8 mouse cellular contexts compared by ENCODE assay signal in the genomic region with DNA sequence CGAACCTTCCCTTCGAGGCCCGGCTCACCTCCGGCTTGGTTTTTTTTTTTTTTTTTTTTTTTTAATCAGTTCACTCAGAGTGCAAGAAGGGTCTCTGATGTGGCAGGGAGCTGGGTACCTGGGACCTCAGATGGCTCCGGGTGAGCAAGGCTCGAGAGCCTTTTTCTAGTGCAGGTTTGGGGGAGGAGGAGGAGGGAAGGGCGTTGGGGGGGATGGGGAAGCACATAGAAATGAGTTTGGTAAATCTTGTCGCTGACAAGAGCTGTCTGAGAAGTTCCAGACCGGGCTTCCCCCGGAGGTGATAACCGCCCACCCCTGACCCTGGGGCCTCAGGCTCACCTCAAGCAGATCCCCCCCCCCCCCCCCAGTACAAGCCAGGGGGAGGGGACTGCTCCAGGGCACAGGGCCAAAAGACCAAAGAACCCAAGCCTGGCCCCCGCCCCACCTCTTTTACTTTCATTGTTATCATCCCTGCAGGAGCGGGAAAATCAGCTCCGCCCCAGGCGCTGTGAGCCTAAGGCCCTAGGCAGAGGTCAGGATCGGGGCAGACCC. TPM values are rescaled to one million over a fixed set of nuclear protein-coding genes. Genes with fewer than 3 reads are reported as not detected.
A peak's percentile ranks its signal among the peaks of the same experiment; 100 is the strongest.
DNase-seq lines count a peak whose midpoint lies in the region; ATAC-seq lines count a peak whose summit lies in the region.

Gene Mdk, minus strand, starts transcription at position 138 of the 552 bp plus-strand sequence.

- H3K27ac ChIP-seq in heart, embryonic 12.5 days (ENCODE audit: poor library complexity, severe bottlenecking), result peak within 1 kb of the TSS; percentile 89
- peak within 1 kb of the TSS; percentile 96 for H3K27ac ChIP-seq in hindbrain, embryonic 11.5 days (ENCODE audit: low read depth, low read length)
- peak within 1 kb of the TSS; percentile 98 for H3K27ac ChIP-seq in stomach, embryonic 14.5 days (ENCODE audit: low read length)

- WGBS in heart, embryonic 12.5 days, result 2% methylated on average over 16 of the region's 16 CpGs
- 2% methylated on average over 16 of the region's 16 CpGs for WGBS in hindbrain, embryonic 11.5 days
- WGBS in stomach, embryonic 14.5 days, result 4% methylated on average over 15 of the region's 16 CpGs

- H3K27me3 ChIP-seq in heart, embryonic 12.5 days (replicated peaks), result no peaks in the 10 kb centered on the region
- no peaks in the 10 kb centered on the region for H3K27me3 ChIP-seq in hindbrain, embryonic 11.5 days (ENCODE audit: control insufficient read depth, insufficient read depth, low read length)
- no peaks in the 10 kb centered on the region for H3K27me3 ChIP-seq in stomach, embryonic 14.5 days (ENCODE audit: control insufficient read depth, insufficient read depth, low read length)

- peak within 1 kb of the TSS; percentile 62 for H3K4me3 ChIP-seq in heart, embryonic 12.5 days
- H3K4me3 ChIP-seq in hindbrain, embryonic 11.5 days (ENCODE audit: low read depth, low read length), result peak within 1 kb of the TSS; percentile 88
- H3K4me3 ChIP-seq in stomach, embryonic 14.5 days (ENCODE audit: low read depth, low read length), result peak within 1 kb of the TSS; percentile 80

- no peaks in the 10 kb centered on the region for H3K9me3 ChIP-seq in heart, embryonic 12.5 days (replicated peaks)
- no peaks in the 10 kb centered on the region for H3K9me3 ChIP-seq in hindbrain, embryonic 11.5 days (ENCODE audit: control insufficient read depth, low read length)
- H3K9me3 ChIP-seq in stomach, embryonic 14.5 days (ENCODE audit: control insufficient read depth, low read depth, low read length), result no peaks in the 10 kb centered on the region

- peak; percentile 58 for ATAC-seq in heart, embryonic 12.5 days (ENCODE audit: insufficient number of reproducible peaks, low FRiP score)
- peak; percentile 30 for ATAC-seq in CD4-positive, CD25-positive, alpha-beta regulatory T cell, adult 4 months
- peak; percentile 19 for ATAC-seq in hindbrain, embryonic 11.5 days (ENCODE audit: low FRiP score)
- peak; percentile 8; the same call in 1 of the 2 replicates for ATAC-seq in stomach, embryonic 14.5 days (ENCODE audit: insufficient number of reproducible peaks, insufficient read depth, low FRiP score, low read depth)

- DNase-seq in heart, postnatal 25 days (ENCODE audit: low spot score), result no peak
- peak; percentile 33 to 51 for DNase-seq in cerebellum, postnatal 14 days
- DNase-seq in hindbrain, embryonic 11.5 days (ENCODE audit: low spot score), result peak; percentile 69
- DNase-seq in liver, result peak; percentile 63
- no peak for DNase-seq in right cerebral cortex, postnatal 25 days

- peaks cover 45% of the 10 kb centered on the region for H3K36me3 ChIP-seq in heart, embryonic 12.5 days
- H3K36me3 ChIP-seq in hindbrain, embryonic 11.5 days (ENCODE audit: control insufficient read depth, insufficient read depth, low read length), result 0 out of 2 replicates have a peak, but pooled peaks cover 1% of the 10 kb centered on the region
- H3K36me3 ChIP-seq in stomach, embryonic 14.5 days (ENCODE audit: control insufficient read depth, insufficient read depth, low read length), result peaks cover 31% of the 10 kb centered on the region

- peak within 1 kb of the TSS; percentile 68 for H3K4me2 ChIP-seq in heart, embryonic 12.5 days
- peak within 1 kb of the TSS; percentile 91 for H3K4me2 ChIP-seq in hindbrain, embryonic 11.5 days (replicated peaks; ENCODE audit: low read depth, low read length)
- H3K4me2 ChIP-seq in stomach, embryonic 14.5 days (replicated peaks; ENCODE audit: low read depth, low read length), result peak within 1 kb of the TSS; percentile 93

- peak within 1 kb of the TSS; percentile 83 for H3K9ac ChIP-seq in heart, embryonic 12.5 days
- peak within 1 kb of the TSS; percentile 99 for H3K9ac ChIP-seq in hindbrain, embryonic 11.5 days (ENCODE audit: low read depth, low read length)
- H3K9ac ChIP-seq in stomach, embryonic 14.5 days (replicated peaks; ENCODE audit: low read depth, low read length), result peak within 1 kb of the TSS; percentile 87

- H3K4me1 ChIP-seq in heart, embryonic 12.5 days (replicated peaks), result peaks cover 58% of the 10 kb centered on the region
- H3K4me1 ChIP-seq in hindbrain, embryonic 11.5 days (replicated peaks; ENCODE audit: control insufficient read depth, insufficient read depth, low read length), result peaks cover 10% of the 10 kb centered on the region; the same call in 1 of the 2 replicates
- H3K4me1 ChIP-seq in stomach, embryonic 14.5 days (ENCODE audit: control insufficient read depth, insufficient read depth, low read length), result peaks cover 26% of the 10 kb centered on the region

- intact Hi-C loops in heart, postnatal 25 days (cut with DNase I), result no loop called here

RNA-seq across cellular contexts. Expression of gene Mdk, which starts in this region (rescaled TPM):
- polyA plus RNA-seq in heart, embryonic 12.5 days (2016; fragmentation: Nextera tagmentation; extraction: Ambion mirVana), result 724 and 730 TPM in 2 replicates
- 1 to 10 TPM; 4.4 TPM for total RNA-seq in heart, postnatal 25 days (2021)
- polyA plus RNA-seq in CD4-positive, CD25-positive, alpha-beta regulatory T cell, adult 4 months (2017; shearing (Covaris generic)), result 1 to 10 TPM; 1.9 to 3.1 TPM
- 960 and 984 TPM in 2 replicates for polyA plus RNA-seq in hindbrain, embryonic 11.5 days (2014; fragmentation: Nextera tagmentation; extraction: Ambion mirVana)
- polyA plus RNA-seq in stomach, embryonic 14.5 days (2014; fragmentation: Nextera tagmentation; extraction: Ambion mirVana), result 1,102 and 1,256 TPM in 2 replicates

Comparison
In these comparisons a context has a peak if more than half of its experiments do, and no peak if none do; other contexts are left out.
1. RNA of gene Mdk (polyA plus RNA-seq): 1,102 to 1,256 TPM in stomach, embryonic 14.5 days, 960 to 984 TPM in hindbrain, embryonic 11.5 days and 724 to 730 TPM in heart, embryonic 12.5 days; 1.9 to 3.1 TPM in CD4-positive, CD25-positive, alpha-beta regulatory T cell, adult 4 months; every median in the first group is over 100 times any median in the second.
2. ATAC-seq: peak in every context shown above with its lines; median percentile 58 in heart, embryonic 12.5 days; 30 in CD4-positive, CD25-positive, alpha-beta regulatory T cell, adult 4 months; 19 in hindbrain, embryonic 11.5 days; 8 in stomach, embryonic 14.5 days.
3. DNase-seq: peak in cerebellum, postnatal 14 days (2 of 2), hindbrain, embryonic 11.5 days (single experiment) and liver (single experiment); none in heart, postnatal 25 days (single experiment) and right cerebral cortex, postnatal 25 days (single experiment).
4. Peak in every context shown above with its lines, with median percentiles within 50 percentile points of each other: H3K27ac ChIP-seq, H3K4me2 ChIP-seq, H3K4me3 ChIP-seq and H3K9ac ChIP-seq.